Mouse (Mus musculus) cortical plate, adult 2 months (tissue): ENCODE measurements around the gene Gm26938.

Source experiments
- CTCF ChIP-seq: fragments of 200-500 bp; IDR thresholded peaks from 2 replicates; pipeline ENCODE4 v1.5.1; 2011; ENCODE audit warnings: mild to moderate bottlenecking, control low read depth, low read length; ENCODE audit not compliant: insufficient read depth; ENCODE audit errors: extremely low read depth
- POLR2A ChIP-seq: fragments of 200-500 bp; IDR thresholded peaks from 2 replicates; pipeline ENCODE4 v1.6.1; 2011; ENCODE audit warnings: mild to moderate bottlenecking, low read length, control low read depth; ENCODE audit not compliant: insufficient read depth; ENCODE audit errors: extremely low read depth

- TF ChIP-seq CTCF (no peak), POLR2A (no peak)
Observed at GRCm38 (mm10) chr5:139818056-139818455, 8.2 kb downstream of the Gm26938 start.
